Mouse (Mus musculus) cerebellum, adult 2 months (tissue): ENCODE results near the gene Znfx1. TPM values are rescaled to one million over a fixed set of nuclear protein-coding genes. Genes with fewer than 3 reads are reported as not detected.
A peak's percentile ranks its signal among the peaks of the same experiment; 100 is the strongest.

Experiments used
- DNase-seq, 2 experiments: peaks; one replicate each; pipeline ENCODE4 v3.0.0; 2021
- H3K27ac ChIP-seq: fragments of 200-500 bp; 2 replicates; pipeline ENCODE4 v1.5.1; 2012; ENCODE audit warnings: low read length, control low read depth, inconsistent platforms; ENCODE audit not compliant: insufficient read depth
- H3K27me3 ChIP-seq: fragments of 200-500 bp; 2 replicates; pipeline ENCODE4 v1.6.1; 2012; ENCODE audit warnings: inconsistent platforms, mild to moderate bottlenecking, low read length, moderate library complexity; ENCODE audit not compliant: control insufficient read depth, insufficient read depth
- H3K4me1 ChIP-seq: fragments of 200-500 bp; 2 replicates; pipeline ENCODE4 v1.6.1; 2011; ENCODE audit warnings: low read length; ENCODE audit not compliant: control insufficient read depth, insufficient read depth
- H3K4me3 ChIP-seq: fragments of 200-500 bp; replicated peaks from 2 replicates; pipeline ENCODE3; 2011; ENCODE audit warnings: mild to moderate bottlenecking, low read depth, low read length, control low read depth; ENCODE audit not compliant: insufficient read depth
- CTCF ChIP-seq: fragments of 200-500 bp; IDR thresholded peaks from 2 replicates; pipeline ENCODE4 v1.5.1; 2011; ENCODE audit warnings: low read depth, mild to moderate bottlenecking, control low read depth, low read length, moderate library complexity, borderline replicate concordance; ENCODE audit not compliant: insufficient read depth
- POLR2A ChIP-seq: fragments of 200-500 bp; IDR thresholded peaks from 2 replicates; pipeline ENCODE4 v1.6.1; 2011; ENCODE audit warnings: low read length, control low read depth, borderline replicate concordance; ENCODE audit not compliant: insufficient read depth
- WGBS: fragments of 180-500 bp; shearing (Covaris S2); methylation state at CpG from one replicate; pipeline ENCODE4 v1.1.7; 2018; 5-methylcytosine and 5-hydroxymethylcytosine counted together
- polyA plus RNA-seq: library from polyadenylated mRNA; depleted of rRNA; stranded (reverse); fragments of >200 nt; gene quantifications from 2 replicates; pipeline ENCODE4 v1.2.3, GENCODE M21; 2012

Znfx1 gene
- polyA plus RNA-seq, 1 experiment, result 25.9 TPM

- no peak overlapping the region for H3K4me3 ChIP-seq
- WGBS, result 8% methylated on average over 6 of the region's 6 CpGs
- peaks cover 18% of the 10 kb centered on the region for H3K4me1 ChIP-seq
- DNase-seq, result peak; percentile 72 to 86
- TF ChIP-seq POLR2A (no peak), CTCF (no peak)
- no peak overlapping the region for H3K27ac ChIP-seq
- H3K27me3 ChIP-seq, result no peaks in the 10 kb centered on the region
These were observed 7.5 kb upstream of the Znfx1 start for GRCm38 (mm10) chr2:167070341-167070740.

- DNase-seq, result no peak
- Histone ChIP-seq H3K27ac (no peak overlapping the region), H3K4me1 (peaks cover 24% of the 10 kb centered on the region), H3K27me3 (no peaks in the 10 kb centered on the region), H3K4me3 (no peak overlapping the region)
- TF ChIP-seq POLR2A (no peak), CTCF (no peak)
- WGBS, result 83% methylated on average over 6 of the region's 6 CpGs
These were observed 4.8 kb upstream of the Znfx1 start for GRCm38 (mm10) chr2:167067575-167067974.

- no peak overlapping the region for H3K4me3 ChIP-seq
- WGBS, result 76% methylated on average over 6 of the region's 6 CpGs
- no peak overlapping the region for H3K27ac ChIP-seq
- no peaks in the 10 kb centered on the region for H3K27me3 ChIP-seq
- peaks cover 22% of the 10 kb centered on the region for H3K4me1 ChIP-seq
- TF ChIP-seq CTCF, result no peak
- no peak for TF ChIP-seq POLR2A
- DNase-seq, result no peak
These were observed 4.0 kb upstream of the Znfx1 start for GRCm38 (mm10) chr2:167066528-167067516.

- Histone ChIP-seq H3K4me1 (peaks cover 28% of the 10 kb centered on the region), H3K27me3 (no peaks in the 10 kb centered on the region), H3K4me3 (no peak overlapping the region), H3K27ac (no peak overlapping the region)
- TF ChIP-seq POLR2A, result no peak
- no peak for TF ChIP-seq CTCF
- WGBS, result 97% methylated on average over 1 of the region's 1 CpGs
- DNase-seq, result no peak
These were observed 3.2 kb upstream of the Znfx1 start for GRCm38 (mm10) chr2:167066031-167066430.

- Histone ChIP-seq H3K27me3 (no peaks in the 10 kb centered on the region), H3K4me1 (peaks cover 20% of the 10 kb centered on the region; the same call in 1 of the 2 replicates), H3K4me3 (no peak overlapping the region), H3K27ac (no peak overlapping the region)
- WGBS, result 58% methylated on average over 9 of the region's 9 CpGs
- TF ChIP-seq POLR2A (no peak), CTCF (no peak)
- DNase-seq, result no peak
These were observed 1.9 kb upstream of the Znfx1 start for GRCm38 (mm10) chr2:167064601-167065295.

GRCm38 (mm10) chr2:167063906-167064496, 1.2 kb upstream of the Znfx1 start:
- Histone ChIP-seq H3K27me3 (no peaks in the 10 kb centered on the region), H3K4me1 (peaks cover 20% of the 10 kb centered on the region; the same call in 1 of the 2 replicates), H3K27ac (no peak overlapping the region), H3K4me3 (peak overlapping the region; percentile 73)
- 26% methylated on average over 7 of the region's 7 CpGs for WGBS
- no peak for TF ChIP-seq CTCF
- DNase-seq, result no peak

- Histone ChIP-seq H3K27ac (peak overlapping the region; percentile 80), H3K4me1 (peaks cover 20% of the 10 kb centered on the region; the same call in 1 of the 2 replicates), H3K27me3 (no peaks in the 10 kb centered on the region), H3K4me3 (peak overlapping the region; percentile 95)
- under 1% methylated on average over 58 of the region's 60 CpGs for WGBS
- peak; percentile 59 for TF ChIP-seq POLR2A
- no peak for TF ChIP-seq CTCF
- peak; percentile 91 to 92 for DNase-seq
These were observed 311 bp downstream of the Znfx1 start for GRCm38 (mm10) chr2:167062497-167062911.
